Mouse (Mus musculus) heart, embryonic 14.5 days (tissue): ENCODE results near the gene Tmem150a. TPM values are rescaled to one million over a fixed set of nuclear protein-coding genes. Genes with fewer than 3 reads are reported as not detected.
A peak's percentile ranks its signal among the peaks of the same experiment; 100 is the strongest.

Source experiments
- ATAC-seq: fragments of 200-750 bp; cut with Nextera tagmentation; 2 replicates; pipeline ENCODE4 v1.8.0; 2017; ENCODE audit warnings: low read depth, moderate TSS enrichment; ENCODE audit not compliant: insufficient number of reproducible peaks, insufficient read depth, low FRiP score
- H3K27ac ChIP-seq, 2 experiments: fragments of 200-500 bp in 1 of 2; fragments of 300-500 bp in 1 of 2; sonication (generic) in 1 of 2; replicated peaks in 1 of 2; 2 replicates each; pipeline ENCODE4 v1.5.1; 2012 to 2014; ENCODE audit warnings: low read depth in 2 of 2, low read length in 2 of 2, control low read depth in 1 of 2, mild to moderate bottlenecking in 1 of 2, mixed read lengths in 1 of 2; ENCODE audit not compliant: control insufficient read depth in 1 of 2, insufficient read depth in 1 of 2
- H3K27me3 ChIP-seq: fragments of 300-500 bp; sonication (generic); 2 replicates; pipeline ENCODE4 v1.6.1; 2014; ENCODE audit warnings: mild to moderate bottlenecking, low read length, control low read depth; ENCODE audit not compliant: control insufficient read depth, insufficient read depth
- H3K36me3 ChIP-seq: fragments of 300-500 bp; sonication (generic); 2 replicates; pipeline ENCODE4 v1.6.1; 2014; ENCODE audit warnings: mild to moderate bottlenecking, control low read depth, low read length, mixed read lengths; ENCODE audit not compliant: control insufficient read depth, insufficient read depth
- H3K4me1 ChIP-seq, 2 experiments: fragments of 200-500 bp in 1 of 2; fragments of 300-500 bp in 1 of 2; sonication (generic) in 1 of 2; 2 replicates each; pipeline ENCODE4 v1.6.1; 2012 to 2014; ENCODE audit warnings: low read length in 2 of 2, control low read depth in 1 of 2, mixed read lengths in 1 of 2; ENCODE audit not compliant: control insufficient read depth in 2 of 2, insufficient read depth in 2 of 2
- H3K4me2 ChIP-seq: fragments of 300-500 bp; sonication (generic); 2 replicates; pipeline ENCODE4 v1.6.1; 2014; ENCODE audit warnings: mild to moderate bottlenecking, low read length
- H3K4me3 ChIP-seq, 2 experiments: fragments of 200-500 bp in 1 of 2; fragments of 300-500 bp in 1 of 2; sonication (generic) in 1 of 2; 2 replicates each; pipeline ENCODE4 v1.5.1; 2012 to 2014; ENCODE audit warnings: low read length in 2 of 2, mild to moderate bottlenecking in 2 of 2, control low read depth in 1 of 2, low read depth in 1 of 2, moderate library complexity in 1 of 2; ENCODE audit not compliant: control insufficient read depth in 1 of 2, insufficient read depth in 1 of 2
- H3K9ac ChIP-seq: fragments of 300-500 bp; sonication (generic); 2 replicates; pipeline ENCODE4 v1.6.1; 2014; ENCODE audit warnings: mild to moderate bottlenecking, low read length
- H3K9me3 ChIP-seq: fragments of 300-500 bp; sonication (generic); 2 replicates; pipeline ENCODE4 v1.6.1; 2016; ENCODE audit warnings: low read length, control low read depth; ENCODE audit not compliant: control insufficient read depth
- WGBS: fragments of 180-500 bp; shearing (Covaris S2); extraction: QIAGEN DNeasy Blood & Tissue Kit; methylation state at CpG from one replicate; pipeline ENCODE4 v1.1.7; 2014; 5-methylcytosine and 5-hydroxymethylcytosine counted together
- polyA plus RNA-seq: library from polyadenylated mRNA; unstranded; fragments of >200 nt; fragmentation: Nextera tagmentation; extraction: Ambion mirVana; gene quantifications from 2 replicates; pipeline ENCODE4 v1.2.1, GENCODE M21; 2014

Gene Tmem150a
- polyA plus RNA-seq, 1 experiment from 2014 or later: 14.4 TPM

GRCm38 (mm10) chr6:72352636-72353405, 2.4 kb upstream of the Tmem150a start:
- Histone ChIP-seq H3K36me3 (peaks cover 36% of the 10 kb centered on the region), H3K4me1 (peaks cover 8 to 43% of the 10 kb centered on the region in 2 experiments), H3K4me3 (no peak overlapping the region), H3K4me2 (no peak overlapping the region), H3K27ac (no peak overlapping the region), H3K9ac (no peak overlapping the region), H3K27me3 (no peaks in the 10 kb centered on the region), H3K9me3 (no peaks in the 10 kb centered on the region)
- WGBS: 52% methylated on average over 5 of the region's 5 CpGs
- ATAC-seq: no peak

DNA sequence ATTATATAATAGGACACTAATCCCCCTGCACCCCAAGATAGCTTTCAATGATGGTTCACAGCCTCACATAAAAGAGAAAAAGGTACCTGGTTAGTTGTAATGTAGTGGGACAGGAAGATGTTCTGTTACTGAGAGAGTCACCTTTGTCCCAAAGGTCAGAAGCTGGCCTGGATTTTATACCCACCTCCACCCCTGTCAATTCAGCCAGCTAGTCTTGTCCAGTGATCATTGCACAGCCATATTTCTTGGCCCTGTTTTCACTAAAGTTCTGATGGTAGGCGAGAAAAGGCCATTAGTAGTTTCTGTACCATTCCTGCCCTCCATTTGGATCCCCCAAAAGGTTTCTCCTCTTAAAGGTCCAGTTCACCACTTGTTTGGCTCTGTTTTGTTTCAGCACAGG, 1.2 kb upstream of the Tmem150a start:
- H3K4me3 ChIP-seq: no peak overlapping the region
- no peak overlapping the region for H3K4me2 ChIP-seq
- no peaks in the 10 kb centered on the region for H3K9me3 ChIP-seq
- no peak overlapping the region for H3K9ac ChIP-seq
- H3K36me3 ChIP-seq: peaks cover 41% of the 10 kb centered on the region
- no peaks in the 10 kb centered on the region for H3K27me3 ChIP-seq
- H3K4me1 ChIP-seq: peaks cover 8 to 38% of the 10 kb centered on the region in 2 experiments
- ATAC-seq: no peak
- 90% methylated on average over 1 of the region's 1 CpGs for WGBS
- no peak overlapping the region for H3K27ac ChIP-seq

- 35% methylated on average over 6 of the region's 8 CpGs for WGBS
- peak overlapping the region in 1 of 2 experiments; percentile 42; a peak in 1 of 4 replicates for H3K27ac ChIP-seq
These were observed 820 bp downstream of the Tmem150a start for GRCm38 (mm10) chr6:72356001-72356532.

DNA sequence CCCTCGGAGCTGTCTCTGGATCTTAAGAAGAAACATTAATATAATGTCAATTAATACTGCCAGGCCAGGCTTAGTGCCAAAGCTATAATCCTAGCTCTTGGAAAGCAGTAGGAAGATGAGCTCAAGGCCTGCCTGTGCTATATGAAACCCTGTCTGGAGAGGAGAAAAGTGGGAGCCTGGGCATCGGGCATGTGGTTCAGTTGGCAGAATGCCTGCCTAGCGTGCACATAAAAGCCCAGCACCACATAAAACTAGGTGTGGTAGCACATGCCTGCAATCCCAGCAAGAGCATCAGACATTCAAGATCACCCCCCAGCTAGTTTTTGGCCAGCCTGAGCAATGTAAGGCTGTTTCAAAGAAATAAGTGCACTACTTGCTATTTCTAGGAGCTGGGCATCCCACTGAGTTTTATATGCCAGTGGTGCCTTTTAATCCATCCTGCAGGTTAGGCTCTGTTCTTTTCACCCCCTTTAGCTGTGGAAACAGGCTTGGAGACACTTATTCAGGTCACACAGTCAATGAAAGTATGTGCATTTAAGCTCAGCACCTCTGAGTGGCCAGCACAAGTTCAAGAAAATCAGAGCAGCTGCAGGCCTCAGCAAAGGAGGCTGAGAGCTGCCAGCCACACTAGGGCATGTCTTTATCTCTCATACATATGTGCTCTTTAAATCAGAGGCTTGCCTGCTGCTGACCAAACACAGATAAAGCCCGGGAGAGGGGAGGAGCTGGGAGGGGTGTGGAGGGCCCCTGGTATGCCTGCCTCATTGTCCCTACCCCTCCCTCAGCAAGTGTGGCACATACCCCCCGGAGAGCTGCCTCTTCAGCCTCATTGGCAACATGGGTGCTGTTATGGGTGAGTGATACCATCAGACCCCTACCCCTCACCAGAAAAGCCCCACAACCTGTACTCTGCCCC, 2.2 kb downstream of the Tmem150a start:
- 56% methylated on average over 5 of the region's 5 CpGs for WGBS
- Histone ChIP-seq H3K9ac (no peak overlapping the region), H3K27ac (no peak overlapping the region), H3K4me3 (no peak overlapping the region), H3K9me3 (no peaks in the 10 kb centered on the region), H3K4me1 (peaks cover 21 to 40% of the 10 kb centered on the region in 2 experiments), H3K4me2 (no peak overlapping the region), H3K36me3 (peaks cover 35% of the 10 kb centered on the region), H3K27me3 (no peaks in the 10 kb centered on the region)
- ATAC-seq: no peak

More at GRCm38 (mm10) chr6:72356001-72356532, 820 bp downstream of the Tmem150a start:
- no peaks in the 10 kb centered on the region for H3K9me3 ChIP-seq
- H3K4me2 ChIP-seq: peak overlapping the region; percentile 94
- H3K4me3 ChIP-seq: peak overlapping the region; percentile 69 to 72
- H3K9ac ChIP-seq: peak overlapping the region; percentile 82
- H3K36me3 ChIP-seq: peaks cover 38% of the 10 kb centered on the region
- peaks cover 16 to 43% of the 10 kb centered on the region in 2 experiments for H3K4me1 ChIP-seq
- ATAC-seq: no peak
- no peaks in the 10 kb centered on the region for H3K27me3 ChIP-seq

GRCm38 (mm10) chr6:72358086-72358764, 3.0 kb downstream of the Tmem150a start:
- peaks cover 20 to 36% of the 10 kb centered on the region in 2 experiments for H3K4me1 ChIP-seq
- H3K4me3 ChIP-seq: no peak overlapping the region
- H3K27me3 ChIP-seq: no peaks in the 10 kb centered on the region
- 85% methylated on average over 10 of the region's 10 CpGs for WGBS
- no peak for ATAC-seq
- no peak overlapping the region for H3K4me2 ChIP-seq
- no peak overlapping the region for H3K9ac ChIP-seq
- H3K27ac ChIP-seq: no peak overlapping the region
- peaks cover 35% of the 10 kb centered on the region for H3K36me3 ChIP-seq
- no peaks in the 10 kb centered on the region for H3K9me3 ChIP-seq

- Histone ChIP-seq H3K27me3 (no peaks in the 10 kb centered on the region), H3K4me3 (no peak overlapping the region), H3K9me3 (no peaks in the 10 kb centered on the region), H3K27ac (no peak overlapping the region), H3K9ac (no peak overlapping the region), H3K4me1 (peaks cover 20 to 35% of the 10 kb centered on the region in 2 experiments), H3K36me3 (peaks cover 35% of the 10 kb centered on the region), H3K4me2 (no peak overlapping the region)
- ATAC-seq: no peak
- WGBS: 65% methylated on average over 2 of the region's 2 CpGs
These were observed 4.1 kb downstream of the Tmem150a start for GRCm38 (mm10) chr6:72359343-72359742.
